Mouse (Mus musculus) ES-Bruce4 (cell line): ENCODE data around the gene Rbm6. TPM values are rescaled to one million over a fixed set of nuclear protein-coding genes. Genes with fewer than 3 reads are reported as not detected.

Experiments
- H3K27ac ChIP-seq: 2 replicates; pipeline ENCODE4 v1.5.1; 2012; ENCODE audit warnings: low read length, inconsistent platforms; ENCODE audit not compliant: insufficient read depth
- H3K27me3 ChIP-seq: 2 replicates; pipeline ENCODE4 v1.6.1; 2012; ENCODE audit warnings: mild to moderate bottlenecking, low read length, inconsistent platforms; ENCODE audit not compliant: control insufficient read depth, poor library complexity, insufficient read depth, severe bottlenecking
- H3K36me3 ChIP-seq: 2 replicates; pipeline ENCODE4 v1.6.1; 2012; ENCODE audit warnings: inconsistent platforms, mild to moderate bottlenecking, low read length, moderate library complexity; ENCODE audit not compliant: control insufficient read depth, poor library complexity, insufficient read depth, severe bottlenecking
- H3K4me1 ChIP-seq: one replicate; pipeline ENCODE4 v1.8.1; 2011; ENCODE audit warnings: low read length; ENCODE audit not compliant: control insufficient read depth, insufficient read depth
- H3K4me3 ChIP-seq: 2 replicates; pipeline ENCODE4 v1.5.1; 2011; ENCODE audit warnings: low read depth, mild to moderate bottlenecking, low read length
- H3K9ac ChIP-seq: 2 replicates; pipeline ENCODE4 v1.6.1; 2012; ENCODE audit warnings: low read depth, mild to moderate bottlenecking, inconsistent platforms; ENCODE audit not compliant: poor library complexity, severe bottlenecking
- H3K9me3 ChIP-seq: replicated peaks from 2 replicates; pipeline ENCODE4 v1.6.1; 2012; ENCODE audit warnings: mild to moderate bottlenecking, low read length, inconsistent platforms; ENCODE audit not compliant: control insufficient read depth, poor library complexity, insufficient read depth, severe bottlenecking
- CTCF ChIP-seq: IDR thresholded peaks from one replicate; pipeline ENCODE4 v1.8.1; 2011; ENCODE audit warnings: low read depth, low read length
- EP300 ChIP-seq: IDR thresholded peaks from 2 replicates; pipeline ENCODE4 v1.6.1; 2011; ENCODE audit warnings: low read depth, low read length; ENCODE audit not compliant: insufficient read depth
- POLR2A ChIP-seq: IDR thresholded peaks from one replicate; pipeline ENCODE4 v1.8.1; 2011; ENCODE audit warnings: low read length; ENCODE audit not compliant: insufficient read depth
- polyA plus RNA-seq: library from polyadenylated mRNA; stranded (reverse); fragments of >200 nt; gene quantifications from 2 replicates; pipeline ENCODE4 v1.2.4, GENCODE M21; 2011; ENCODE audit warnings: low read depth; ENCODE audit not compliant: missing spikeins, insufficient read depth, insufficient read length

Gene Rbm6
- polyA plus RNA-seq, 1 experiment, result 130 TPM

GRCm38 (mm10) chr9:107759593-107759992, 113.4 kb downstream of the Rbm6 start:
- Histone ChIP-seq H3K27ac (no peak overlapping the region), H3K36me3 (peaks cover 74% of the 10 kb centered on the region), H3K4me3 (no peak overlapping the region), H3K9me3 (no peaks in the 10 kb centered on the region), H3K4me1 (no peaks in the 10 kb centered on the region), H3K9ac (no peak overlapping the region), H3K27me3 (no peaks in the 10 kb centered on the region)
- TF ChIP-seq EP300 (no peak), CTCF (no peak)

GRCm38 (mm10) chr9:107750378-107750777, 122.7 kb downstream of the Rbm6 start:
- no peak overlapping the region for H3K27ac ChIP-seq
- peaks cover 80% of the 10 kb centered on the region for H3K36me3 ChIP-seq

GRCm38 (mm10) chr9:107748063-107748462, 125.0 kb downstream of the Rbm6 start:
- no peak overlapping the region for H3K9ac ChIP-seq
- H3K36me3 ChIP-seq, result peaks cover 88% of the 10 kb centered on the region
- no peaks in the 10 kb centered on the region for H3K4me1 ChIP-seq
- H3K4me3 ChIP-seq, result no peak overlapping the region
- H3K27ac ChIP-seq, result no peak overlapping the region
- TF ChIP-seq CTCF (no peak), POLR2A (no peak), EP300 (no peak)
- no peaks in the 10 kb centered on the region for H3K27me3 ChIP-seq
- no peaks in the 10 kb centered on the region; the same call in 1 of the 2 replicates for H3K9me3 ChIP-seq

More at GRCm38 (mm10) chr9:107750378-107750777, 122.7 kb downstream of the Rbm6 start:
- H3K9me3 ChIP-seq, result no peaks in the 10 kb centered on the region; the same call in 1 of the 2 replicates
- no peaks in the 10 kb centered on the region for H3K4me1 ChIP-seq
- no peak overlapping the region for H3K4me3 ChIP-seq
- TF ChIP-seq POLR2A, result no peak
- TF ChIP-seq CTCF, result no peak
- TF ChIP-seq EP300, result no peak
- H3K27me3 ChIP-seq, result no peaks in the 10 kb centered on the region
- H3K9ac ChIP-seq, result no peak overlapping the region

GRCm38 (mm10) chr9:107747310-107747709, 125.7 kb downstream of the Rbm6 start:
- no peak for TF ChIP-seq POLR2A
- no peak for TF ChIP-seq CTCF
- TF ChIP-seq EP300, result no peak
- Histone ChIP-seq H3K4me3 (no peak overlapping the region), H3K4me1 (no peaks in the 10 kb centered on the region), H3K36me3 (peaks cover 88% of the 10 kb centered on the region), H3K27ac (no peak overlapping the region), H3K9me3 (no peaks in the 10 kb centered on the region; the same call in 1 of the 2 replicates), H3K9ac (no peak overlapping the region), H3K27me3 (no peaks in the 10 kb centered on the region)

- TF ChIP-seq POLR2A, result no peak
- peak; percentile 24 for TF ChIP-seq CTCF
- Histone ChIP-seq H3K36me3 (peaks cover 85% of the 10 kb centered on the region), H3K4me3 (no peak overlapping the region), H3K27ac (no peak overlapping the region), H3K9ac (no peak overlapping the region), H3K27me3 (no peaks in the 10 kb centered on the region), H3K9me3 (no peaks in the 10 kb centered on the region; the same call in 1 of the 2 replicates), H3K4me1 (no peaks in the 10 kb centered on the region)
Measured at GRCm38 (mm10) chr9:107746679-107747078, 126.4 kb downstream of the Rbm6 start.

GRCm38 (mm10) chr9:107744061-107744460, 129.0 kb downstream of the Rbm6 start:
- Histone ChIP-seq H3K9me3 (no peaks in the 10 kb centered on the region; the same call in 1 of the 2 replicates), H3K27me3 (no peaks in the 10 kb centered on the region), H3K4me3 (no peak overlapping the region), H3K27ac (no peak overlapping the region), H3K36me3 (peaks cover 77% of the 10 kb centered on the region), H3K9ac (no peak overlapping the region), H3K4me1 (no peaks in the 10 kb centered on the region)
- TF ChIP-seq POLR2A (no peak), EP300 (no peak), CTCF (no peak)

GRCm38 (mm10) chr9:107738841-107739202, 134.2 kb downstream of the Rbm6 start:
- no peaks in the 10 kb centered on the region for H3K9me3 ChIP-seq
- peaks cover 9% of the 10 kb centered on the region for H3K4me1 ChIP-seq
- no peaks in the 10 kb centered on the region for H3K27me3 ChIP-seq
- H3K4me3 ChIP-seq, result no peak overlapping the region
- peaks cover 33% of the 10 kb centered on the region for H3K36me3 ChIP-seq
- H3K27ac ChIP-seq, result no peak overlapping the region
- H3K9ac ChIP-seq, result no peak overlapping the region
- TF ChIP-seq EP300, result no peak
- peak; percentile 53 for TF ChIP-seq CTCF
- no peak for TF ChIP-seq POLR2A
